Mouse (Mus musculus): Measurements from ENCODE around the gene Ceacam13. TPM values are rescaled to one million over a fixed set of nuclear protein-coding genes. Genes with fewer than 3 reads are reported as not detected.
"Not testable (repeated sequence)": the region's sequence is repeated elsewhere in the genome, so short reads cannot be mapped to it uniquely, and the experiment has no call there.

The Ceacam13 gene
- polyA plus RNA-seq (2012; rRNA removed), result not detected in 2 replicates

DNA sequence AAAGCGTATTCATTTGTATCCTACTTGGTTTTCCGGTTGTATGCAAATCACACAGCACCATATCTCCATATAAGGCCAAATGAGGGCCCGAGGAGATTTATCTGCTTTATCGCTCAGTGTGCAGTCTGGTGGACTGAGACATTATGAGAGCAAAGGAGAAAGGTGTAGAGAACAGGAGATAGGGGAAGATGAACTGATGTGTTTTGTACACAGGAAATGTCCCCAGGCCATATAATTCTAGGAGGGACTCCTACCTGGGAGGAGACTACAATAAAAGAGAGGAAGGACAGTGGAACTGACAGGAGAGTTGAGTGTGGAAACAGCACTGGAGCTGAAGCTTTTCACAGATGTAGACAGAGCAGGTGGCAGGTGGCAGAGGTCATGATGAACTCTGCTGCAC is at the start of gene Ceacam13:
Gene Ceacam13, plus strand, starts transcription at position 301 of the 400 bp plus-strand sequence.
- TF ChIP-seq CTCF (IDR thresholded peaks at IDR 0.05; ENCODE audit: borderline replicate concordance, extremely low read depth, insufficient read depth, insufficient read length) (no peak), POLR2A (IDR thresholded peaks at IDR 0.05; ENCODE audit: borderline replicate concordance, extremely low read depth, insufficient read depth, insufficient read length, poor library complexity, severe bottlenecking) (no peak)
- no peak for DNase-seq (ENCODE audit: low read depth)

DNA sequence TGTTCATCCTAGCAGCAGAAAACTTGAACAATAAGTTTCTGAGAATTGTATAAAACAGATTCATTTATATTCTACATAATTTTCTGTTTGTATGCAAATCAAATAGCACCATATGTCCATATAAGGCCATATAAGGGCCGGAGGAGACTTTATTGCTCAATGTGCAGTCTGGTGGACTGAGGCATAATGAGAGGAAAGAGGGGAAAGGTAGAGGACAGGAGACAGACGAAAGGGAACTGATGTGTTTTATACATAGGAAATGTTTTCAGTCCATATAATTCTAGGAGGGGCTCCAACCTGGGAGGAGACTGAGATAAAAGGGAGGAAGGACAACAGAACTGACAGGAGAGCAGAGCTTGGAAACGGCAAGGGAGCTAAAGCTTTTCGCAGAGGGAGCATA is 37.9 kb upstream of the Ceacam13 start, which contains the start of gene Ceacam11:
Gene Ceacam11, plus strand, starts transcription at position 301 of the 400 bp plus-strand sequence.
- TF ChIP-seq POLR2A (IDR thresholded peaks at IDR 0.05; ENCODE audit: borderline replicate concordance, extremely low read depth, insufficient read depth, insufficient read length, poor library complexity, severe bottlenecking), result no peak
- no peak for TF ChIP-seq CTCF (IDR thresholded peaks at IDR 0.05; ENCODE audit: borderline replicate concordance, extremely low read depth, insufficient read depth, insufficient read length)
- DNase-seq (ENCODE audit: low read depth), result no peak

DNA sequence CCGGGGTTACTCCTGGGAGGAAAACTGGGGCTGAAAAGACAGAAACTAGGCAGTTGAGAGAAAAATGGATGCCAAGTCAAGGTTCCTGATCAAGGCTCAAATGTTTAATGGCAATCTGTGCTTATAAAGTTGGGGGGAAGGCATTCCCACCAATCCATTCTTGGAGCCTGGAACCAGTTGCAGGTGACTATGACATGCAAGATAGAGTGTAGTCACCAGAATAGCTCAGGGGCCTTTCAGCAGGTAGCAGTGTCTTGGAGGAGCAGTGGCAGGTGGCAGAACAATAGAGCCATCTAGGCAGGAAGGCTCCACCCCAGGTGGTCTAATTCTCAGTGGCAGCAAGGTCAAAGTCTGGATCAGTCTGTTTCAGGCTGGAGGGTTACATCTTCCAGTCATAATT is 8.6 kb upstream of the Ceacam13 start:
- not testable (repeated sequence) for DNase-seq (ENCODE audit: low read depth)

DNA sequence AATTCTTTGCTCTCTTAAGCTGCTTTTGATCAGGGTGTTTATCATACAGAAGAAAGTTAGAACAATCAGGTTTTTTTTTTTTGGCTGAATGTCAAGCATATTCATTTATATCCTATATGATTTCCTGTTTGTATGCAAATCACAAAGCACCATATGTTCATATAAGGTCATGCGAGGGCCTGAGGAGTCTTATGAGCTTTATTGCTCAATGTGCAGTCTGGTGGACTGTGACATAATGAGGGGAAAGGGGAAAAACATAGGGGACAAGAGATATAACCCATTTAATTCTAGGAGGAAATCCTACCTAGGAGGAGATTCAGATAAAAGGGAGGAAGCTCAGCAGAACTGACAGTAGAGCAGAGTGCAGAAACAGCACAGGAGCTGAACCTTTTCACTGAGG is 55.9 kb downstream of the Ceacam13 start, which contains the start of gene Ceacam12:
Gene Ceacam12, plus strand, starts transcription at position 301 of the 400 bp plus-strand sequence.
- TF ChIP-seq POLR2A (IDR thresholded peaks at IDR 0.05; ENCODE audit: borderline replicate concordance, extremely low read depth, insufficient read depth, insufficient read length, poor library complexity, severe bottlenecking), result no peak
- TF ChIP-seq CTCF (IDR thresholded peaks at IDR 0.05; ENCODE audit: borderline replicate concordance, extremely low read depth, insufficient read depth, insufficient read length), result no peak
- DNase-seq (ENCODE audit: low read depth), result no peak

Other genes with a start within 250 kb of the Ceacam13 start
- gene Ceacam14, start 197.3 kb upstream of the Ceacam13 start, polyA plus RNA-seq (2012; rRNA removed), result 0.21 TPM in 1 of 2 replicates, not detected in the other
- gene Gm5155, start 138.1 kb upstream of the Ceacam13 start, polyA plus RNA-seq (2012; rRNA removed), result 0.03 and 0.04 TPM in 2 replicates
- gene Ceacam11, start 37.8 kb upstream of the Ceacam13 start, polyA plus RNA-seq (2012; rRNA removed), result 0.10 TPM in 1 of 2 replicates, not detected in the other
- 0.10 TPM in 1 of 2 replicates, not detected in the other for gene Ceacam12, start 56.0 kb downstream of the Ceacam13 start, polyA plus RNA-seq (2012; rRNA removed)
- not detected in 2 replicates for gene Igfl3, start 166.6 kb downstream of the Ceacam13 start, polyA plus RNA-seq (2012; rRNA removed)
- 0.04 TPM in 1 of 2 replicates, not detected in the other for gene Mill1, start 235.5 kb downstream of the Ceacam13 start, polyA plus RNA-seq (2012; rRNA removed)

All from brain, embryonic 14.5 days (tissue).